Mouse (Mus musculus) liver, adult 2 months (tissue): ENCODE data around the gene Eid2.

ENCODE experiments used
- CTCF ChIP-seq: fragments of 200-500 bp; IDR thresholded peaks from 2 replicates; pipeline ENCODE4 v1.5.1; 2011; ENCODE audit warnings: low read depth, low read length, control low read depth
- POLR2A ChIP-seq: fragments of 200-500 bp; IDR thresholded peaks from 2 replicates; pipeline ENCODE4 v1.6.1; 2011; ENCODE audit warnings: low read length, control low read depth; ENCODE audit not compliant: insufficient read depth; ENCODE audit errors: extremely low read depth

DNA sequence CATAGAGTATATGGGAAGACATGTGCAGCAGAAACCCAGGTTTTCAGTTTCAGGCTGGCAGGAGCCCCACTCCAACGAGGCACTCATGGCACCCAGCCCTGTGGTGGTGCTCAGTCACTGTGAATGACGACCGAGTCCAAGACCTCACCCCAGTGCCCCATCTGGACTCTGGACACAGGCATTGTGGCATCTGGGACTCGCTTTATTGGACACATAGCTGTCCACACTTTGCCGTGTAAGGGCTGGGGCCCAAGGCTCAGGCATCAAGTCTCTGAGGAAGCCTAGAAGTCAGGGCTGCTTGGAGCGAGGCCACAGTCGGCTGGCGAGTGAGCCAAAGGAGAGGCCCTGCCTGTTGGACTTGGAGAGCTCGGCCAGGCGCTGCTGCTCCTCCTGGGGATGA lies 38.0 kb downstream of the Eid2 start:
- TF ChIP-seq CTCF (no peak), POLR2A (no peak)
